Mouse (Mus musculus) c-Kit-positive CD71-positive TER-119-positive erythroid progenitor cells, embryonic 14.5 days (primary cell): ENCODE measurements around the gene Armc10.
"Not testable (repeated sequence)": the region's sequence is repeated elsewhere in the genome, so short reads cannot be mapped to it uniquely, and the experiment has no call there.

Experiments used
- DNase-seq: peaks from one replicate; pipeline ENCODE4 v3.0.0-alpha.2; 2013; ENCODE audit warnings: low spot score

Armc10 gene

DNA sequence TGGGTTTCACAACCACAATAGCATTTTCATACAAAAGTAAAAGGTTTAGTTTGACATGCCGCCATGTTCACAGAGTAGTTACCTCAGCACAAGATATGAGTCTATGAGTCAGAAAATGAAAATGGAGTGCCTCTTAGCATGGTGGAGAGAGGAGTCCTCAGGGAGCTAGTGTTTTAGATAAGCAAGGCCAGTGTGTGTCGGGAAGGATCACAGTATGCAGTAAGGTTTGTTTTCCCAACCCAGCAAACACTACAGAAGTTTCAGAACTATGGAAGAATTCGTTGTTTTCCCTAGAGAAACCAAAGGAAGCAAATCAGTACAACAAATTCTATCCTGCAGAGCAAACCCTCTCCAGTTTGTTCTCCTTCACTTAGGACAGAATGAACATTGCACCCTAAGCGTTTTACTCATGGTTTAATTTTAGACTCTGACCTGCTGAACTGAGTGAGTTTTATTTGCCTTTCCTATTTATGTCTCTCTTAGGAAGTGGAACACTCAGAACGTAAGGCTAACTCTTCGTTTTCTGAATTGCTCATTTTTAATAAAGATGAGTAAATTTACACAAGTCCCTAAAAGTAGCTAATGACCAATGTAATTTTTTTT is 57.4 kb downstream of the Armc10 start:
- DNase-seq = no peak

DNA sequence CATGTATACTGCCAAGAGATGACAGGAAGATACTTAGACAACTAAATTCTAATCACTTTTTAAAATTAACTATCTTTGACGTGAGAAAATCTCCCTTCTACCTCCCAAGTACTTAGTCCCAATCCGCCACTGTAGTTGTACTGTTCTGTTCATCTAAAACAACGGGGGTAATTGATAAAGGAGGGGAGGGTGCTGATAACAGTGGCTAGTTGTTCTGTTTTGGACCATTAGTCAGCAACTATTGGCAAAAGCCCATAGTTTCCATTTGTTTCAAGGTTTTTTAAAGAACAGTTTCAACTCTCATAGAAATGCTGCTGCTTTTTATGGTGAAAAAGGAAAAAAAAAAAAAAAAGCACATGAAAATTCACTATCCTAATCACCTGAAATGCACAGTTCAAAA is 58.1 kb downstream of the Armc10 start:
- DNase-seq = no peak

DNA sequence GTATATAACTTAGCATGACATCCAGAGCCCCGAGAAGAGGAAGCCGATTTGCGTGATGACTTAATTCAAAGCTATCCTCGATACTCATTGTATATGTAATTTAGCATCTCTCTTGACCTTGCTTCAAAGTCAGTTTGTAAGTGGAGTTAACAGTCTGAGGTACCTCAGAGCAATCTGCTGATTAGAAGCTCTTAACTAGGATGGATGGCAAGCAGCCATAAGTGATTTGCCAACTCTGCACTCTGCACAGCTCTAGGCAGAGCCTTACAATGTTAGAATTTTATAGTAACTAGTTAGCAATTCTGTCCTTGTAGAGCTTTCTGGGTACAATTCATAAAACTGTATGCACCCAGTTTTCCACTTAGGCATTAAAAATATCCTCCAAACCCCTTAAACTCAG is 60.9 kb downstream of the Armc10 start:
- no peak for DNase-seq

DNA sequence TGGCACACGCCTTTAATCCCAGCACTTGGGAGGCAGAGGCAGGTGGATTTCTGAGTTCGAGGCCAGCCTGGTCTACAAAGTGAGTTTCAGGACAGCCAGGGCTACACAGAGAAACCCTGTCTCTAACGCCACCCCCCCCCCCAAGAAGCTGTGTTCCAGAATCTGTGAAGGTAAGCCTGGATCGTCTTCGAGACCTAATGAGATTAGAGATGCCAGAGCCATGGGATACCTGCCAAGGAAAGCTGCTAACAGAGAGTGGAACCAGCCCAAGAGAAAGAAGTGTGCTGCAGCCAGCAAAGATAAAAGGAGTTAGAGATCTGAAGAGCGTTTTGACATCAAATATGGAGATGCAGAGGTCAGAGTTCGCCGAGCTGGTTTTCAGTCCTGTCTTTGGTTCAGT is 62.4 kb downstream of the Armc10 start:
- DNase-seq = not testable (repeated sequence)
